Mouse (Mus musculus) MEL (cell line): ENCODE results near the gene Llgl2. TPM values are rescaled to one million over a fixed set of nuclear protein-coding genes. Genes with fewer than 3 reads are reported as not detected.

Experiments used
- DNase-seq: peaks from one replicate; pipeline ENCODE4 v3.0.0; 2011; ENCODE audit warnings: low read depth, low spot score
- H3K27ac ChIP-seq: 2 replicates; pipeline ENCODE4 v1.5.1; 2012; ENCODE audit warnings: low read depth, mild to moderate bottlenecking, control low read depth, low read length, moderate library complexity; ENCODE audit not compliant: control insufficient read depth
- H3K27me3 ChIP-seq, 2 experiments: fragments of 150-350 bp in 1 of 2; sonication (generic) in 1 of 2; 2 replicates each; pipeline ENCODE4 v1.6.1; 2012; ENCODE audit warnings: low read length in 2 of 2, mild to moderate bottlenecking in 2 of 2, improper control_type of control experiment in 1 of 2, moderate library complexity in 1 of 2; ENCODE audit not compliant: insufficient read depth in 2 of 2, control insufficient read depth in 1 of 2
- H3K36me3 ChIP-seq, 2 experiments: 2 replicates each; pipeline ENCODE4 v1.6.1; 2012 to 2014; ENCODE audit warnings: low read length in 2 of 2, improper control_type of control experiment in 1 of 2, inconsistent platforms in 1 of 2, mild to moderate bottlenecking in 1 of 2; ENCODE audit not compliant: insufficient read depth in 2 of 2, control insufficient read depth in 1 of 2
- H3K4me1 ChIP-seq, 2 experiments: fragments of 150-350 bp in 1 of 2; sonication (generic) in 1 of 2; 2 replicates each; pipeline ENCODE4 v1.6.1; 2012; ENCODE audit warnings: low read length in 2 of 2, improper control_type of control experiment in 1 of 2, mild to moderate bottlenecking in 1 of 2; ENCODE audit not compliant: insufficient read depth in 2 of 2, control insufficient read depth in 1 of 2
- H3K4me3 ChIP-seq, 2 experiments: fragments of 150-350 bp in 1 of 2; sonication (generic) in 1 of 2; 2 replicates each; pipeline ENCODE4 v1.5.1; 2012; ENCODE audit warnings: low read depth in 2 of 2, low read length in 2 of 2, mild to moderate bottlenecking in 2 of 2, moderate library complexity in 2 of 2, control low read depth in 1 of 2, improper control_type of control experiment in 1 of 2; ENCODE audit not compliant: control insufficient read depth in 1 of 2, insufficient read depth in 1 of 2
- H3K79me2 ChIP-seq: 2 replicates; pipeline ENCODE4 v1.6.1; 2012; ENCODE audit warnings: mild to moderate bottlenecking, low read length, moderate library complexity; ENCODE audit not compliant: control insufficient read depth, poor library complexity, insufficient read depth
- H3K9ac ChIP-seq: 2 replicates; pipeline ENCODE4 v1.6.1; 2012; ENCODE audit warnings: low read depth, mild to moderate bottlenecking, control low read depth, low read length, moderate library complexity; ENCODE audit not compliant: control insufficient read depth, poor library complexity, severe bottlenecking
- H3K9me3 ChIP-seq: fragments of 150-350 bp; sonication (generic); replicated peaks from 2 replicates; pipeline ENCODE4 v1.6.1; 2012; ENCODE audit warnings: mild to moderate bottlenecking, low read length, improper control_type of control experiment, moderate library complexity; ENCODE audit not compliant: insufficient read depth
- BHLHE40 ChIP-seq: IDR thresholded peaks from 2 replicates; pipeline ENCODE4 v1.6.1; 2012; ENCODE audit warnings: low read depth, mild to moderate bottlenecking, inconsistent platforms, low read length, improper control_type of control experiment, borderline replicate concordance
- CTCF ChIP-seq, 3 experiments: IDR thresholded peaks in 2 of 3; conservative IDR thresholded peaks in 1 of 3; 2 replicates each; pipeline ENCODE4 v1.5.1; 2011 to 2012; ENCODE audit warnings: low read length in 3 of 3, low read depth in 2 of 3, mild to moderate bottlenecking in 2 of 3, improper control_type of control experiment in 1 of 3, inconsistent platforms in 1 of 3, mixed read lengths in 1 of 3, moderate library complexity in 1 of 3; ENCODE audit not compliant: control insufficient read depth in 1 of 3, insufficient read depth in 1 of 3, poor library complexity in 1 of 3, severe bottlenecking in 1 of 3
- EP300 ChIP-seq, 2 experiments: IDR thresholded peaks; 2 replicates each; pipeline ENCODE4 v1.6.1; 2011; ENCODE audit warnings: improper control_type of control experiment in 2 of 2, low read length in 2 of 2, low read depth in 1 of 2, mild to moderate bottlenecking in 1 of 2
- ETS1 ChIP-seq: IDR thresholded peaks from 2 replicates; pipeline ENCODE4 v1.6.1; 2012; ENCODE audit warnings: low read depth, mild to moderate bottlenecking, inconsistent platforms, low read length, improper control_type of control experiment, moderate library complexity
- GATA1 ChIP-seq: IDR thresholded peaks from 2 replicates; pipeline ENCODE4 v1.6.1; 2011; ENCODE audit warnings: low read depth, low read length, improper control_type of control experiment
- KAT2A ChIP-seq: conservative IDR thresholded peaks from 2 replicates; pipeline ENCODE4 v1.6.1; 2012; ENCODE audit warnings: low read depth, low read length, improper control_type of control experiment, inconsistent platforms
- MAFK ChIP-seq: IDR thresholded peaks from 2 replicates; pipeline ENCODE4 v1.6.1; 2011; ENCODE audit warnings: low read depth, mild to moderate bottlenecking, low read length, improper control_type of control experiment, borderline replicate concordance
- MAZ ChIP-seq: IDR thresholded peaks from 2 replicates; pipeline ENCODE4 v1.6.1; 2012; ENCODE audit warnings: low read depth, mild to moderate bottlenecking, inconsistent platforms, low read length, improper control_type of control experiment
- NRF1 ChIP-seq: IDR thresholded peaks from 2 replicates; pipeline ENCODE4 v1.6.1; 2014; ENCODE audit warnings: low read depth, mild to moderate bottlenecking, inconsistent platforms, low read length, improper control_type of control experiment, moderate library complexity; ENCODE audit not compliant: poor library complexity, insufficient read depth, severe bottlenecking
- POLR2A ChIP-seq, 2 experiments: IDR thresholded peaks; 2 replicates each; pipeline ENCODE4 v1.6.1; 2011 to 2012; ENCODE audit warnings: low read length in 2 of 2, mild to moderate bottlenecking in 2 of 2, control low read depth in 1 of 2, improper control_type of control experiment in 1 of 2, low read depth in 1 of 2, moderate library complexity in 1 of 2; ENCODE audit not compliant: control insufficient read depth in 1 of 2, insufficient read depth in 1 of 2, poor library complexity in 1 of 2
- POLR2AphosphoS2 ChIP-seq: IDR thresholded peaks from 2 replicates; pipeline ENCODE4 v1.6.1; 2011; ENCODE audit warnings: low read length, improper control_type of control experiment
- RAD21 ChIP-seq: IDR thresholded peaks from 2 replicates; pipeline ENCODE4 v1.6.1; 2011; ENCODE audit warnings: mild to moderate bottlenecking, low read depth, low read length, improper control_type of control experiment
- RCOR1 ChIP-seq: IDR thresholded peaks from 2 replicates; pipeline ENCODE4 v1.6.1; 2012; ENCODE audit warnings: low read depth, mild to moderate bottlenecking, inconsistent platforms, low read length, improper control_type of control experiment
- TCF12 ChIP-seq: IDR thresholded peaks from 2 replicates; pipeline ENCODE4 v1.6.1; 2014; ENCODE audit warnings: low read depth, mild to moderate bottlenecking, inconsistent platforms, low read length, improper control_type of control experiment, moderate library complexity
- USF1 ChIP-seq: IDR thresholded peaks from 2 replicates; pipeline ENCODE4 v1.6.1; 2014; ENCODE audit warnings: low read depth, mild to moderate bottlenecking, inconsistent platforms, low read length, improper control_type of control experiment, moderate library complexity
- USF2 ChIP-seq, 2 experiments: IDR thresholded peaks; 2 replicates each; pipeline ENCODE4 v1.6.1; 2011 to 2012; ENCODE audit warnings: improper control_type of control experiment in 2 of 2, low read length in 2 of 2, borderline replicate concordance in 1 of 2, inconsistent platforms in 1 of 2, low read depth in 1 of 2, mild to moderate bottlenecking in 1 of 2; ENCODE audit not compliant: insufficient read depth in 1 of 2
- polyA plus RNA-seq, 2 experiments: library from polyadenylated mRNA; stranded (reverse) in 1 of 2; unstranded in 1 of 2; fragments of >175 nt in 1 of 2; fragments of >200 nt in 1 of 2; gene quantifications; 2 replicates each; pipeline versions ENCODE4 v1.2.1 to v1.2.4; 2012; ENCODE audit warnings: low replicate concordance in 2 of 2, low read depth in 1 of 2; ENCODE audit not compliant: insufficient read length in 2 of 2, insufficient read depth in 1 of 2, missing spikeins in 1 of 2
- total RNA-seq: library from RNA; depleted of rRNA; stranded (reverse); fragments of 300-350 nt; gene quantifications from 2 replicates; pipeline ENCODE4 v1.2.3, GENCODE M21; 2012

Gene Llgl2
- total and polyA plus RNA-seq, 3 experiments, result 15.9 to 22.6 TPM; not detected in 1

DNA sequence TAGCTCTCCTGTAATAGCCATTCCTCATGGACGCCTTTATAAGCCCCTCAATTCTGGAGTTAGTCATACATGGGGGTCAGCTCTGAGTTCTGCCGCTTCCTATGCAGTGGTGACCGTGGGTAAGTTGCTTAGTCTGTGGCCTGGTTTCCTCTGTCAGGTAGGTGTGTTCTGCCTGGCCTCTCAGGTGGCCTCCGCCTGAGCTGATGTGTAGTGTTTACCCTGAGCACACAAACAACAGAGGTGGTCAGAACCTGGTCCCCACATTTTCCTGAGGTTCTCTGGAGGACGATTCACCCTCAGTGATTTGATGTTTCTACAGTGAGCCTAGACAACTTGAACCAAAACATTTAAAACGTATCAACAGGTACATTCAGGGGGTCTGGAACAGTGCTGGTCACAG lies 8.2 kb downstream of the Llgl2 start:
- H3K9ac ChIP-seq, result no peak overlapping the region

DNA sequence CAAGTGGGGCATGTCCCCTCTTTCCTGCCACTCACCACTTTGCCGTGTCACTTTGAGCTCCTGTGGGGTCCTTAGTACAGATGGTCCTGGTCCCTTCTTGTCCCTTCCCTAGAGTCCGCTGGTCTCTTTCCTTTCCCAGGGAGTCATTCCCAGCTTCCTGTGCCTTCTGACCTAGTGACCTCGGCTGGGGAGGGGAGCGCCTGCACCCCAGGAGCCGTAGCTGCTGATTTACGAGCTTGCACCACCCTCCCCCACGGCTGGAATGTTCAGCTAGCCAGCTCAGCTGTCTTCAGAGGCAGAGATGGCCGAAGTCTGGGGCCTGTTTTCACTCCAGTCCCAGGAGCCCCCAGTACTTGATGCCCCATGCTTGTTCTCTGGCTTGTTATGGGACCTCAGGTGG lies 8.7 kb downstream of the Llgl2 start:
- H3K27ac ChIP-seq, result no peak overlapping the region
- H3K27me3 ChIP-seq, result no peaks in the 10 kb centered on the region
- DNase-seq, result no peak
- H3K79me2 ChIP-seq, result no peaks in the 10 kb centered on the region
- no peaks in the 10 kb centered on the region for H3K9me3 ChIP-seq
- no peak overlapping the region for H3K4me3 ChIP-seq
- TF ChIP-seq POLR2A (IDR thresholded peaks at IDR 0.05; ENCODE audit: control insufficient read depth in 1 of 2, insufficient read depth in 1 of 2, low read depth in 1 of 2, low read length in 2 of 2, poor library complexity in 1 of 2) (no peak), POLR2AphosphoS2 (no peak), USF1 (no peak), TCF12 (no peak)
- no peak overlapping the region for H3K9ac ChIP-seq
- peaks cover 16 to 35% of the 10 kb centered on the region in 2 experiments for H3K4me1 ChIP-seq
- H3K36me3 ChIP-seq, result peaks cover 0 to 21% of the 10 kb centered on the region in 2 experiments; a peak in 2 of 4 replicates

More for the DNA sequence above, 8.2 kb downstream of the Llgl2 start:
- Histone ChIP-seq H3K36me3 (peaks cover 0 to 18% of the 10 kb centered on the region in 2 experiments; a peak in 2 of 4 replicates), H3K4me1 (peaks cover 12 to 34% of the 10 kb centered on the region in 2 experiments)
- DNase-seq, result no peak
- TF ChIP-seq BHLHE40, result no peak
- TF ChIP-seq USF1, result no peak
- TF ChIP-seq RAD21, result no peak
- no peak; the same call in 1 of the 2 replicates for TF ChIP-seq MAZ
- no peak for TF ChIP-seq USF2 (IDR thresholded peaks at IDR 0.05; ENCODE audit: borderline replicate concordance in 1 of 2, insufficient read depth in 1 of 2, low read depth in 1 of 2, low read length in 2 of 2)
- no peak for TF ChIP-seq POLR2A (IDR thresholded peaks at IDR 0.05; ENCODE audit: control insufficient read depth in 1 of 2, insufficient read depth in 1 of 2, low read depth in 1 of 2, low read length in 2 of 2, poor library complexity in 1 of 2)
- TF ChIP-seq, all 39 proteins: peak for 0
- Histone ChIP-seq H3K27me3 (no peaks in the 10 kb centered on the region), H3K79me2 (no peaks in the 10 kb centered on the region), H3K4me3 (no peak overlapping the region), H3K27ac (no peak overlapping the region), H3K9me3 (no peaks in the 10 kb centered on the region)

DNA sequence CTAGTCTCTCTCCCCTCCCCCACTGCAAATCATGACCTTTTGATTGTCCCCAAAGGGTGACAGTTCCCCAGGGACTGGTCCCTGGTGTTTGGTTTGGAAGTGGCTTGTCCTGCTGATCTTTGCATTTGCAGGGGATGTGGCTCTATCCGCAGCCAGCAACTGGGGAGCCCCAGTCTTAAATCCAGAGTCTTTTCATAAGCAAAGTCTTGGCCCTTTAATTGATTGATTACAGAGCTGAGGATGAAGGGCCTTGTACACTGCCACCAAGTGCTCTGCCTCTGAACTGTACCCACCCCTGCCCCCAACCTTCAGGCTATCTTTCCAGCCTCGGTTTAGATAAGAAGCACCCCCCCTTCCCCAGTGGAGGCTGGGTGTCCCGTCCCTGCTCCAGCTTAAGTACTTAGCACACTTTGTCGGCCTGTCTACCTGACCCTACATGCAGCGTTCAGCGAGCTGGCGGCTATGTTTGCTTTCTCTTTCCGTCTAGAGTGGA lies 9.2 kb downstream of the Llgl2 start:
- H3K9me3 ChIP-seq, result no peaks in the 10 kb centered on the region
- H3K4me3 ChIP-seq, result no peak overlapping the region
- peak in 1 of 2 experiments; percentile 62; a peak in 2 of 4 replicates for TF ChIP-seq EP300 (IDR thresholded peaks at IDR 0.05; ENCODE audit: low read depth in 1 of 2, low read length in 2 of 2)
- no peak for TF ChIP-seq USF2 (IDR thresholded peaks at IDR 0.05; ENCODE audit: borderline replicate concordance in 1 of 2, insufficient read depth in 1 of 2, low read depth in 1 of 2, low read length in 2 of 2)
- TF ChIP-seq MAFK, result no peak
- peak in 2 of 3 experiments; percentile 17 to 33; a peak in 3 of 6 replicates for TF ChIP-seq CTCF (IDR thresholded peaks at IDR 0.05 in 2 of 3, conservative IDR thresholded peaks at IDR 0.05 in 1 of 3; ENCODE audit: control insufficient read depth in 1 of 3, insufficient read depth in 1 of 3, low read depth in 2 of 3, low read length in 3 of 3, poor library complexity in 1 of 3, severe bottlenecking in 1 of 3)
- peak; percentile 68 for TF ChIP-seq GATA1
- 0 out of 2 replicates have a peak, but pooled peaks have one; percentile 38 for TF ChIP-seq ETS1
- TF ChIP-seq NRF1, result 0 out of 2 replicates have a peak, but pooled peaks have one; percentile 13
- TF ChIP-seq MAZ, result peak; percentile 69; the same call in 1 of the 2 replicates
- TF ChIP-seq KAT2A, result no peak
- peak; percentile 53; the same call in 1 of the 2 replicates for TF ChIP-seq TCF12
- peak; percentile 14; the same call in 1 of the 2 replicates for TF ChIP-seq RCOR1
- H3K79me2 ChIP-seq, result no peaks in the 10 kb centered on the region
- peaks cover 0 to 21% of the 10 kb centered on the region in 2 experiments; a peak in 2 of 4 replicates for H3K36me3 ChIP-seq
- no peak overlapping the region for H3K9ac ChIP-seq
- H3K27me3 ChIP-seq, result no peaks in the 10 kb centered on the region
- peaks cover 16 to 35% of the 10 kb centered on the region in 2 experiments for H3K4me1 ChIP-seq
- peak; percentile 48 for DNase-seq
- no peak overlapping the region for H3K27ac ChIP-seq
